Mouse (Mus musculus): ENCODE measurements around the gene Pramef6. TPM values are rescaled to one million over a fixed set of nuclear protein-coding genes. Genes with fewer than 3 reads are reported as not detected.
"Not testable (repeated sequence)": the region's sequence is repeated elsewhere in the genome, so short reads cannot be mapped to it uniquely, and the experiment has no call there.

Pramef6 gene
- total RNA-seq (2012; rRNA removed) (not detected in 2 replicates), total RNA-seq (2014; rRNA removed) (not detected in 2 replicates), polyA plus RNA-seq (2012; ENCODE audit: insufficient read length, low read depth) (not detected in 2 replicates)

- H3K27me3 ChIP-seq (replicated peaks); H3K4me3 ChIP-seq (replicated peaks in 1 of 3; ENCODE audit: low read depth in 2 of 3, low read length in 2 of 3, poor library complexity in 1 of 3); H3K9ac ChIP-seq (ENCODE audit: insufficient read depth, low read depth); in situ Hi-C loops (cut with MboI; ENCODE audit: low pct_ligation_motif_present, low pct_unique_long_range_greater_than_20kb, low sequenced_read_pairs); H3K4me2 ChIP-seq (ENCODE audit: insufficient read depth, low read depth, poor library complexity, severe bottlenecking); dilution Hi-C loops (cut with MboI; ENCODE audit: extremely low pct_ligation_motif_present, extremely low pct_unique_long_range_greater_than_20kb, low sequenced_read_pairs); H3K9me3 ChIP-seq (replicated peaks; ENCODE audit: low read length); H3K27ac ChIP-seq (ENCODE audit: insufficient read depth, low read depth); H3K79me2 ChIP-seq (replicated peaks; ENCODE audit: control insufficient read depth, extremely low read depth, insufficient read depth, poor library complexity, severe bottlenecking); H3K36me3 ChIP-seq (replicated peaks in 1 of 2; ENCODE audit: control insufficient read depth in 1 of 2, insufficient read depth in 1 of 2, low read length in 1 of 2); H3K4me1 ChIP-seq (ENCODE audit: control insufficient read depth in 1 of 2, insufficient read depth in 2 of 2); DNase-seq (ENCODE audit: extremely low read depth): not testable (repeated sequence)
Measured at GRCm38 (mm10) chr4:143900280-143900679, at the start of gene Pramef6. Pramef6 (minus strand) TSS chr4:143900380.

DNA sequence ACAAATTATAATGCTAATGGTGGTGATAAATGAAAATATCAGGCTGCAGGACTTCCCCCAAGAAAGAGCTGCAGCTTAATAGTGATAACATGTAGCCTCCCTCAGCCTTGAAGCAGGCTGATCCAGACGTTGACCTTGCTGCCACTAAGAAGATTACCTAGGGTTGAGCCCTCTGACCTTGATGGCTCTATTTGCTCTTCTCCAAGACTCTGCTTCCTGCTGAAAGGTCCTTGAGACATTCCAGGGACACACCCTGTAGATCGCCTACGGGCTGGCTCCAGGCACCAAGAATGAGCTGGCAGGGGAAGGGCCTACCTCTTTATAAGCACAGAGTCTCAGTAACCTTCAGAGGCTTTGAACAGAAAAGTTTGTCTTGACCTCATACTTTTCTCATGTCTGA is 5.8 kb downstream of the Pramef6 start:
- dilution Hi-C loops (cut with MboI; ENCODE audit: extremely low pct_ligation_motif_present, extremely low pct_unique_long_range_greater_than_20kb, low sequenced_read_pairs); in situ Hi-C loops (cut with MboI; ENCODE audit: low pct_ligation_motif_present, low pct_unique_long_range_greater_than_20kb, low sequenced_read_pairs): not testable (repeated sequence)

DNA sequence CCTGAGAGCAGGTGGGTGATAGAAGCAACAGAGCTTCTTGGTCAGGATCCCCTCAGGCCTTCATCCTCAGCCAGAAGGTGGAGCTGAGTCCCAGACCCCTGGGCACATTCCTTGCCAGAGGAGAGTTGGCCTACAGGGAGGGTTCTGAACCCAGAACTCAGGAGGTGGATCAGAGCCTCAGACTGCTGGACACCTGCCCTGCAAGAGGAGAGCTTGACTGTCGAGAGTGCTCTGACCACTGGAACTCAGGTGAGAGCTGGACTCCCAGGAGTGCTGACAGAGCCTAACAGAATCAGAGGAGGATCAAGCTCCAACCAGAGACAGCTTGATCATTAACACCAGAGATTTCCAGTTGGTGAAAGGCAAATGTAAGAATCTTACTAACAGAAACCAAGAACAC is 17.8 kb downstream of the Pramef6 start:
- H3K9me3 ChIP-seq (replicated peaks; ENCODE audit: low read length); dilution Hi-C loops (cut with MboI; ENCODE audit: extremely low pct_ligation_motif_present, extremely low pct_unique_long_range_greater_than_20kb, low sequenced_read_pairs); in situ Hi-C loops (cut with MboI; ENCODE audit: low pct_ligation_motif_present, low pct_unique_long_range_greater_than_20kb, low sequenced_read_pairs); H3K4me2 ChIP-seq (ENCODE audit: insufficient read depth, low read depth, poor library complexity, severe bottlenecking); H3K27me3 ChIP-seq (replicated peaks); H3K4me3 ChIP-seq (replicated peaks in 1 of 3; ENCODE audit: low read depth in 2 of 3, low read length in 2 of 3, poor library complexity in 1 of 3); H3K27ac ChIP-seq (ENCODE audit: insufficient read depth, low read depth); H3K36me3 ChIP-seq (replicated peaks in 1 of 2; ENCODE audit: control insufficient read depth in 1 of 2, insufficient read depth in 1 of 2, low read length in 1 of 2); DNase-seq (ENCODE audit: extremely low read depth); H3K4me1 ChIP-seq (ENCODE audit: control insufficient read depth in 1 of 2, insufficient read depth in 2 of 2); H3K9ac ChIP-seq (ENCODE audit: insufficient read depth, low read depth); H3K79me2 ChIP-seq (replicated peaks; ENCODE audit: control insufficient read depth, extremely low read depth, insufficient read depth, poor library complexity, severe bottlenecking): not testable (repeated sequence)

More for the DNA sequence above, 5.8 kb downstream of the Pramef6 start:
- H3K27ac ChIP-seq (ENCODE audit: insufficient read depth, low read depth); H3K79me2 ChIP-seq (replicated peaks; ENCODE audit: control insufficient read depth, extremely low read depth, insufficient read depth, poor library complexity, severe bottlenecking); H3K9ac ChIP-seq (ENCODE audit: insufficient read depth, low read depth); DNase-seq (ENCODE audit: extremely low read depth); H3K9me3 ChIP-seq (replicated peaks; ENCODE audit: low read length); H3K4me1 ChIP-seq (ENCODE audit: control insufficient read depth in 1 of 2, insufficient read depth in 2 of 2); H3K36me3 ChIP-seq (replicated peaks in 1 of 2; ENCODE audit: control insufficient read depth in 1 of 2, insufficient read depth in 1 of 2, low read length in 1 of 2); H3K4me3 ChIP-seq (replicated peaks in 1 of 3; ENCODE audit: low read depth in 2 of 3, low read length in 2 of 3, poor library complexity in 1 of 3); H3K4me2 ChIP-seq (ENCODE audit: insufficient read depth, low read depth, poor library complexity, severe bottlenecking); H3K27me3 ChIP-seq (replicated peaks): not testable (repeated sequence)

DNA sequence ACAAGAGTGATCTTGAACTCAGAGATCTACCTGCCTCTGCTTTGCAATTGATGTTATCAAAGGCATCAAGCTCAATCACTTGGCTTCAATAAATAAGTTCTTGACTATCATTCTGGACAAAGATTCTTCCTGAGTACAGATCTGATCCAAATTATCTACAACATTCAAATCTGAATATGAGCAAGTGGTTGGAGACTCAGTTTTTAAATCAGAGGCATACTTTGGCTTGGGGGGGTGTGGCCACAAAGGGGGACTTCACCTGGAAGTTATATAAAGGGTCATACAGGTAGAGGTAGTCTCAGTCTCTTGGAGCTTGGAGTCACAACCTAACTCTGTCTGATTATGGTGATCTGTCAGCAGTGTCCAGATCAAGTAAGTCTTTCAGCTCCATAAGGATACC is 54.0 kb downstream of the Pramef6 start, which contains the start of gene Gm13103:
Gm13103 (plus strand) TSS at position 301 of the 400 bp plus-strand sequence.
- H3K9me3 ChIP-seq (replicated peaks; ENCODE audit: low read length); H3K27me3 ChIP-seq (replicated peaks); H3K27ac ChIP-seq (ENCODE audit: insufficient read depth, low read depth); H3K4me2 ChIP-seq (ENCODE audit: insufficient read depth, low read depth, poor library complexity, severe bottlenecking); dilution Hi-C loops (cut with MboI; ENCODE audit: extremely low pct_ligation_motif_present, extremely low pct_unique_long_range_greater_than_20kb, low sequenced_read_pairs); H3K79me2 ChIP-seq (replicated peaks; ENCODE audit: control insufficient read depth, extremely low read depth, insufficient read depth, poor library complexity, severe bottlenecking); H3K36me3 ChIP-seq (replicated peaks in 1 of 2; ENCODE audit: control insufficient read depth in 1 of 2, insufficient read depth in 1 of 2, low read length in 1 of 2); H3K4me1 ChIP-seq (ENCODE audit: control insufficient read depth in 1 of 2, insufficient read depth in 2 of 2); DNase-seq (ENCODE audit: extremely low read depth); in situ Hi-C loops (cut with MboI; ENCODE audit: low pct_ligation_motif_present, low pct_unique_long_range_greater_than_20kb, low sequenced_read_pairs); H3K4me3 ChIP-seq (replicated peaks in 1 of 3; ENCODE audit: low read depth in 2 of 3, low read length in 2 of 3, poor library complexity in 1 of 3); H3K9ac ChIP-seq (ENCODE audit: insufficient read depth, low read depth): not testable (repeated sequence)

Other genes starting within 250 kb of the Pramef6 start
- gene Gm13088, start 243.1 kb downstream of the Pramef6 start, total RNA-seq (2012; rRNA removed): not detected in 2 replicates
- gene Gm13088, start 243.1 kb downstream of the Pramef6 start, total RNA-seq (2014; rRNA removed): not detected in 2 replicates
- not detected in 2 replicates for gene Gm13088, start 243.1 kb downstream of the Pramef6 start, polyA plus RNA-seq (2012; ENCODE audit: insufficient read length, low read depth)
- not detected in 2 replicates for gene Gm13089, start 197.7 kb downstream of the Pramef6 start, total RNA-seq (2012; rRNA removed)
- gene Gm13089, start 197.7 kb downstream of the Pramef6 start, total RNA-seq (2014; rRNA removed): not detected in 2 replicates
- gene Gm13089, start 197.7 kb downstream of the Pramef6 start, polyA plus RNA-seq (2012; ENCODE audit: insufficient read length, low read depth): not detected in 2 replicates
- gene Gm13078, start 180.9 kb downstream of the Pramef6 start, total RNA-seq (2012; rRNA removed): not detected in 2 replicates
- gene Gm13078, start 180.9 kb downstream of the Pramef6 start, total RNA-seq (2014; rRNA removed): not detected in 2 replicates
- gene Gm13078, start 180.9 kb downstream of the Pramef6 start, polyA plus RNA-seq (2012; ENCODE audit: insufficient read length, low read depth): not detected in 2 replicates
- gene Gm13023, start 111.0 kb downstream of the Pramef6 start, total RNA-seq (2012; rRNA removed): not detected in 2 replicates
- gene Gm13023, start 111.0 kb downstream of the Pramef6 start, total RNA-seq (2014; rRNA removed): not detected in 2 replicates
- not detected in 2 replicates for gene Gm13023, start 111.0 kb downstream of the Pramef6 start, polyA plus RNA-seq (2012; ENCODE audit: insufficient read length, low read depth)
- not detected in 2 replicates for gene Gm13084, start 84.3 kb downstream of the Pramef6 start, total RNA-seq (2012; rRNA removed)
- not detected in 2 replicates for gene Gm13084, start 84.3 kb downstream of the Pramef6 start, total RNA-seq (2014; rRNA removed)
- gene Gm13084, start 84.3 kb downstream of the Pramef6 start, polyA plus RNA-seq (2012; ENCODE audit: insufficient read length, low read depth): not detected in 2 replicates
- gene Gm13103, start 53.9 kb downstream of the Pramef6 start, total RNA-seq (2012; rRNA removed): not detected in 2 replicates
- not detected in 2 replicates for gene Gm13103, start 53.9 kb downstream of the Pramef6 start, total RNA-seq (2014; rRNA removed)
- not detected in 2 replicates for gene Gm13103, start 53.9 kb downstream of the Pramef6 start, polyA plus RNA-seq (2012; ENCODE audit: insufficient read length, low read depth)
- gene Pramef25, start 50.6 kb upstream of the Pramef6 start, total RNA-seq (2012; rRNA removed): 0.08 TPM in 1 of 2 replicates, not detected in the other
- not detected in 2 replicates for gene Pramef25, start 50.6 kb upstream of the Pramef6 start, total RNA-seq (2014; rRNA removed)
- not detected in 2 replicates for gene Pramef25, start 50.6 kb upstream of the Pramef6 start, polyA plus RNA-seq (2012; ENCODE audit: insufficient read length, low read depth)
- gene Gm13101, start 66.6 kb upstream of the Pramef6 start, total RNA-seq (2012; rRNA removed): not detected in 2 replicates
- gene Gm13101, start 66.6 kb upstream of the Pramef6 start, total RNA-seq (2014; rRNA removed): not detected in 2 replicates
- not detected in 2 replicates for gene Gm13101, start 66.6 kb upstream of the Pramef6 start, polyA plus RNA-seq (2012; ENCODE audit: insufficient read length, low read depth)
- not detected in 2 replicates for gene Pramef17, start 94.0 kb upstream of the Pramef6 start, total RNA-seq (2012; rRNA removed)
- not detected in 2 replicates for gene Pramef17, start 94.0 kb upstream of the Pramef6 start, total RNA-seq (2014; rRNA removed)
- gene Pramef17, start 94.0 kb upstream of the Pramef6 start, polyA plus RNA-seq (2012; ENCODE audit: insufficient read length, low read depth): not detected in 2 replicates
- gene Pramel4, start 158.7 kb upstream of the Pramef6 start, total RNA-seq (2012; rRNA removed): not detected in 2 replicates
- gene Pramel4, start 158.7 kb upstream of the Pramef6 start, total RNA-seq (2014; rRNA removed): not detected in 2 replicates
- gene Pramel4, start 158.7 kb upstream of the Pramef6 start, polyA plus RNA-seq (2012; ENCODE audit: insufficient read length, low read depth): not detected in 2 replicates
- not detected in 2 replicates for gene Gm13102, start 206.1 kb upstream of the Pramef6 start, total RNA-seq (2012; rRNA removed)
- gene Gm13102, start 206.1 kb upstream of the Pramef6 start, total RNA-seq (2014; rRNA removed): not detected in 2 replicates
- not detected in 2 replicates for gene Gm13102, start 206.1 kb upstream of the Pramef6 start, polyA plus RNA-seq (2012; ENCODE audit: insufficient read length, low read depth)

All from CH12.LX (cell line).